Mouse (Mus musculus): ENCODE results near the gene Trim50. TPM values are rescaled to one million over a fixed set of nuclear protein-coding genes. Genes with fewer than 3 reads are reported as not detected.

Trim50 gene
- polyA plus RNA-seq, 1 experiment from 2014 or later, result not detected

DNA sequence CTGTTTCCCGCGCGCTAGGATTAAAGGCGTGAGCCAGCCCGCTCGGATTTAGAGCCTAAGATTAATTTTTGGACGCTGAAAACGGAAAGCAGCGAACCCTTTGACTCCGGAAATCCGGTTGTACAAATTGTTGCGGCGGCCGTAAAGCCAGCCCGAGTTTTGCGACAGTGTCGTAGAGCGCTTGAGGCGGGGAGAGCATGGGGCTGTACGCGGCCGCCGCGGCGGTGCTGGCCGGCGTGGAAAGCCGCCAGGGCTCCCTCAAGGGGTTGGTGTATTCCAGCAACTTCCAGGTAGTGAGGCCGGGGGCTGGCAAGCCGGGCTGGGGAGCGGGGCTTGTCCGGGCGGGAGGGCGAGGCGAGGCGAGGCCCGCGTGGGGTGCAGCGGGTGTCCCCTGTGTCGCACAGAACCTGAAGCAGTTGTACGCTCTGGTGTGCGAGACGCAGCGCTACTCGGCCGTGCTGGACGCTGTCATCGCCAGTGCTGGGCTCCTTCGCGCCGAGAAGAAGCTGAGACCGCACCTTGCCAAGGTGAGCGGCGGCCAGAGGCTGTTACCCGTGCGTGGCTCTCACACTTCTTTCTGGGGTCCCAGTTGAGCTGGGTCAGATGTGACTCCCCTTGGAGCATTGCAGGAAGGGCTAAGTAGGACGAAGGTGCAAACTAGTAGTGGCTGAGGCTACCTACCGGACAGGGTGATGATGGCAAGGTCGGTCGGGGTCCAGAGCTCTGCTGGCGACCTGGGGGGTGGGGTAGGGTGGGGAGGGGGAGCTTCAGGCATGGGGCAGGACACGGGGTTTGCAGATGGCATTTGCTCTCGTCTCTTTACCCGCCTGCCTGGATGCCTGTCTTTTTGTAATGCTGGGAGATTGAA, 16.9 kb downstream of the Trim50 start, which contains the start of gene Nsun5:
Gene Nsun5, plus strand, starts transcription at position 167 of the 868 bp plus-strand sequence.
- ATAC-seq (ENCODE audit: insufficient read depth), result peak; percentile 77
- H3K9ac ChIP-seq, result peak within 1 kb of the TSS; percentile 82
- H3K27me3 ChIP-seq, result no peaks in the 10 kb centered on the region
- peaks cover 17% of the 10 kb centered on the region for H3K4me1 ChIP-seq (replicated peaks)
- H3K4me2 ChIP-seq, result peak within 1 kb of the TSS; percentile 90
- WGBS (ENCODE audit: insufficient replicate concordance), result under 1% methylated on average over 64 of the region's 64 CpGs
- peaks cover 35% of the 10 kb centered on the region for H3K36me3 ChIP-seq (replicated peaks)
- no peaks in the 10 kb centered on the region for H3K9me3 ChIP-seq (replicated peaks)
- H3K27ac ChIP-seq (replicated peaks), result peak within 1 kb of the TSS; percentile 80
- H3K4me3 ChIP-seq (replicated peaks), result peak within 1 kb of the TSS; percentile 80

GRCm38 (mm10) chr5:135371195-135371594, 18.1 kb downstream of the Trim50 start:
- Histone ChIP-seq H3K4me1 (replicated peaks) (peaks cover 17% of the 10 kb centered on the region), H3K27me3 (no peaks in the 10 kb centered on the region), H3K4me3 (replicated peaks) (no peak overlapping the region), H3K9ac (no peak overlapping the region), H3K27ac (replicated peaks) (no peak overlapping the region), H3K36me3 (replicated peaks) (peaks cover 47% of the 10 kb centered on the region), H3K4me2 (peak overlapping the region; percentile 90; the same call in 1 of the 2 replicates), H3K9me3 (replicated peaks) (no peaks in the 10 kb centered on the region)
- 83% methylated on average over 13 of the region's 13 CpGs for WGBS (ENCODE audit: insufficient replicate concordance)
- no peak for ATAC-seq (ENCODE audit: insufficient read depth)

- ATAC-seq (ENCODE audit: insufficient read depth), result no peak
- H3K27ac ChIP-seq (replicated peaks), result no peak overlapping the region
- no peak overlapping the region for H3K4me2 ChIP-seq
- peaks cover 71% of the 10 kb centered on the region for H3K36me3 ChIP-seq (replicated peaks)
- WGBS (ENCODE audit: insufficient replicate concordance), result 83% methylated on average over 5 of the region's 5 CpGs
- H3K9me3 ChIP-seq (replicated peaks), result no peaks in the 10 kb centered on the region
- H3K4me3 ChIP-seq (replicated peaks), result no peak overlapping the region
- H3K27me3 ChIP-seq, result no peaks in the 10 kb centered on the region
- H3K9ac ChIP-seq, result no peak overlapping the region
- H3K4me1 ChIP-seq (replicated peaks), result peaks cover 17% of the 10 kb centered on the region
Measured at GRCm38 (mm10) chr5:135373601-135374000, 20.5 kb downstream of the Trim50 start.

- no peaks in the 10 kb centered on the region for H3K9me3 ChIP-seq (replicated peaks)
- no peak overlapping the region for H3K4me2 ChIP-seq
- no peak overlapping the region for H3K27ac ChIP-seq (replicated peaks)
- no peak overlapping the region for H3K9ac ChIP-seq
- no peak for ATAC-seq (ENCODE audit: insufficient read depth)
- no peak overlapping the region for H3K4me3 ChIP-seq (replicated peaks)
- H3K4me1 ChIP-seq (replicated peaks), result peaks cover 8% of the 10 kb centered on the region
- peaks cover 86% of the 10 kb centered on the region for H3K36me3 ChIP-seq (replicated peaks)
- H3K27me3 ChIP-seq, result no peaks in the 10 kb centered on the region
- 77% methylated on average over 8 of the region's 8 CpGs for WGBS (ENCODE audit: insufficient replicate concordance)
Measured at GRCm38 (mm10) chr5:135375167-135375566, 22.1 kb downstream of the Trim50 start.

DNA sequence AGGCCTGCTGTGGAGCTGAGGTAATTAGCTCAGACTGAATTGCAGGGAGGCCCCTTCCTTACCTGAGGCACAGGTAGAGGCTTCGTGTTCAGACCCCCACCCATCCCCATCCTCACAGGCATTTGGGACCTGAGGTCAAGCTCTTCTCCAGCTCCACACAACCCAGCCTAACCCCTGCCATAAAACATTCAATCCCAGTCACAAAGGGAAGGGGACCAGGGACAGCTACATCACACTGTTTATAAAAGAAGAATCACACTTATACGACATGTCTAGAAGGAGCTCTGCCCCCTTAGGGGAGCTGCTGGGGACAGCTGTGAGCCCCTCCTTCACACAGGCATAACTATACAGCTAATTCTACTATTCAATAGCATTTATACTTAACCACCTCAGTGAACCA, 23.2 kb downstream of the Trim50 start:
- Histone ChIP-seq H3K4me2 (no peak overlapping the region), H3K9me3 (replicated peaks) (no peaks in the 10 kb centered on the region), H3K9ac (no peak overlapping the region), H3K4me1 (replicated peaks) (no peaks in the 10 kb centered on the region), H3K27ac (replicated peaks) (no peak overlapping the region), H3K4me3 (replicated peaks) (no peak overlapping the region), H3K27me3 (no peaks in the 10 kb centered on the region), H3K36me3 (replicated peaks) (peaks cover 97% of the 10 kb centered on the region)
- ATAC-seq (ENCODE audit: insufficient read depth), result no peak
- WGBS (ENCODE audit: insufficient replicate concordance), result 61% methylated on average over 2 of the region's 2 CpGs

GRCm38 (mm10) chr5:135380681-135381080, 27.6 kb downstream of the Trim50 start:
- Histone ChIP-seq H3K4me3 (replicated peaks) (no peak overlapping the region), H3K36me3 (replicated peaks) (peaks cover 98% of the 10 kb centered on the region), H3K9me3 (replicated peaks) (no peaks in the 10 kb centered on the region), H3K27me3 (no peaks in the 10 kb centered on the region), H3K9ac (no peak overlapping the region), H3K27ac (replicated peaks) (no peak overlapping the region), H3K4me2 (no peak overlapping the region), H3K4me1 (replicated peaks) (no peaks in the 10 kb centered on the region)
- WGBS (ENCODE audit: insufficient replicate concordance), result 77% methylated on average over 4 of the region's 4 CpGs
- ATAC-seq (ENCODE audit: insufficient read depth), result no peak

- Histone ChIP-seq H3K4me3 (replicated peaks) (no peak overlapping the region), H3K9ac (no peak overlapping the region), H3K27ac (replicated peaks) (no peak overlapping the region), H3K36me3 (replicated peaks) (peaks cover 94% of the 10 kb centered on the region), H3K9me3 (replicated peaks) (no peaks in the 10 kb centered on the region), H3K4me1 (replicated peaks) (no peaks in the 10 kb centered on the region), H3K4me2 (no peak overlapping the region), H3K27me3 (no peaks in the 10 kb centered on the region)
- WGBS (ENCODE audit: insufficient replicate concordance), result 83% methylated on average over 10 of the region's 10 CpGs
- no peak for ATAC-seq (ENCODE audit: insufficient read depth)
Measured at GRCm38 (mm10) chr5:135381356-135381925, 28.3 kb downstream of the Trim50 start.

GRCm38 (mm10) chr5:135382746-135383145, 29.7 kb downstream of the Trim50 start:
- Histone ChIP-seq H3K4me2 (no peak overlapping the region), H3K9me3 (replicated peaks) (no peaks in the 10 kb centered on the region), H3K4me3 (replicated peaks) (no peak overlapping the region), H3K27ac (replicated peaks) (no peak overlapping the region), H3K27me3 (no peaks in the 10 kb centered on the region), H3K36me3 (replicated peaks) (peaks cover 94% of the 10 kb centered on the region), H3K4me1 (replicated peaks) (no peaks in the 10 kb centered on the region), H3K9ac (no peak overlapping the region)
- ATAC-seq (ENCODE audit: insufficient read depth), result no peak
- WGBS (ENCODE audit: insufficient replicate concordance), result 76% methylated on average over 7 of the region's 7 CpGs

- H3K36me3 ChIP-seq (replicated peaks), result peaks cover 94% of the 10 kb centered on the region
- no peak overlapping the region for H3K9ac ChIP-seq
- H3K4me3 ChIP-seq (replicated peaks), result no peak overlapping the region
- no peak overlapping the region for H3K4me2 ChIP-seq
- no peak overlapping the region for H3K27ac ChIP-seq (replicated peaks)
- H3K9me3 ChIP-seq (replicated peaks), result no peaks in the 10 kb centered on the region
- no peaks in the 10 kb centered on the region for H3K27me3 ChIP-seq
- 80% methylated on average over 10 of the region's 10 CpGs for WGBS (ENCODE audit: insufficient replicate concordance)
- no peak for ATAC-seq (ENCODE audit: insufficient read depth)
- no peaks in the 10 kb centered on the region for H3K4me1 ChIP-seq (replicated peaks)
Measured at GRCm38 (mm10) chr5:135383771-135384170, 30.7 kb downstream of the Trim50 start.

DNA sequence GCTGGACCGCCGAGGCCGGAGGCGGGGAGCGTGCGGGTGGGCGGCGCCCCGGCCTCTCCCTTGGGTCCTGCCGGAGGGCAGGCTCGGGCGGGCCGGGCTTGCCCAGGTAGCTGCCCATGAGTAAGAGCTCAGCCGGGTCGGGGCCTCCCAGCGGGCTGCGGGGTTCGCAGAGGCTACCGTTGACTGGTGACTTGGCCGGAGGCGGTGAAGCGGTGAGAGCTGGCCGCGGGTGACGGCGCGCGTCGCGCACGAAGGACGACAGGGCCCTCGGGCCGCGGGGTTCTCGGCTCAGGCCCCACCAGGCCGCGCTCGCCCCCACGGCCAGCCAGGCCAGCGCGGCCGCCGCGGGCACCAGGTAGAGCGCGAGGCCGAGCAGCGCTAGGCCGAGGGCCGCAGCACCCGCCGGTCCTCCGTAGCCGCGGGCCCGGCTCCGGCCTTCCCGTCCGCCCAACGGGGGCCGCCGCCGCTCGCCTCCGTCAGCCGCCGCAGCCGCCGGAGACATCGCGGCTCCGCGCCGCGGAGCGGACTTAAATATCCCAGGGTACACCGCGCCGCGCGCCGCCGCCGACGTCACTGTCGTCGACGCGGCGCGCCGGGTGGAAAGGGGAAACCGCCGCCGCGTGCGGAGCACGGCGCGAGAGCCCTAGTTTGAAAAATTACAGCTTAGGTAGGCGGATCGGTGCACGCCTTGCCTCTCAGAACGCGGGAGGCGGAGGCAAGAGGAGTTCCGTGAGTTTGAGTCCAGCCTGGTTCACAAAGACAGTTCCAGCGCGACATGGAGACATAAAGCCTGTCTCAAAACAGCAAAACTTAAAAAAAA, 41.1 kb downstream of the Trim50 start, which contains the start of gene Pom121:
Gene Pom121, minus strand, starts transcription at position 543 of the 820 bp plus-strand sequence.
- H3K4me2 ChIP-seq, result peak within 1 kb of the TSS; percentile 94
- H3K36me3 ChIP-seq (replicated peaks), result peaks cover 32% of the 10 kb centered on the region
- peak within 1 kb of the TSS; percentile 94 for H3K4me3 ChIP-seq (replicated peaks)
- H3K4me1 ChIP-seq (replicated peaks), result peaks cover 35% of the 10 kb centered on the region
- ATAC-seq (ENCODE audit: insufficient read depth), result peak; percentile 90
- under 1% methylated on average over 108 of the region's 110 CpGs for WGBS (ENCODE audit: insufficient replicate concordance)
- H3K9ac ChIP-seq, result peak within 1 kb of the TSS; percentile 96
- H3K9me3 ChIP-seq (replicated peaks), result no peaks in the 10 kb centered on the region
- peak within 1 kb of the TSS; percentile 89 for H3K27ac ChIP-seq (replicated peaks)
- H3K27me3 ChIP-seq, result no peaks in the 10 kb centered on the region

GRCm38 (mm10) chr5:135395826-135396225, 42.7 kb downstream of the Trim50 start:
- H3K27me3 ChIP-seq, result no peaks in the 10 kb centered on the region
- ATAC-seq (ENCODE audit: insufficient read depth), result no peak

More at GRCm38 (mm10) chr5:135395826-135396225, 42.7 kb downstream of the Trim50 start:
- peaks cover 35% of the 10 kb centered on the region for H3K4me1 ChIP-seq (replicated peaks)
- H3K27ac ChIP-seq (replicated peaks), result 0 out of 2 replicates have a peak overlapping the region, but pooled peaks have one; percentile 21
- no peak overlapping the region for H3K4me3 ChIP-seq (replicated peaks)
- H3K4me2 ChIP-seq, result no peak overlapping the region; the same call in 1 of the 2 replicates
- peaks cover 16% of the 10 kb centered on the region for H3K36me3 ChIP-seq (replicated peaks)
- H3K9me3 ChIP-seq (replicated peaks), result no peaks in the 10 kb centered on the region
- 35% methylated on average over 5 of the region's 5 CpGs for WGBS (ENCODE audit: insufficient replicate concordance)
- H3K9ac ChIP-seq, result no peak overlapping the region

Measured in liver, embryonic 15.5 days (tissue).